Mouse (Mus musculus) T-cell, adult 2 months (primary cell): Measurements from ENCODE around the gene Gpx3.
"Not testable (repeated sequence)": the region's sequence is repeated elsewhere in the genome, so short reads cannot be mapped to it uniquely, and the experiment has no call there.

Source experiments
- DNase-seq: peaks from one replicate; pipeline ENCODE4 v3.0.0; 2022; ENCODE audit warnings: low spot score

Gpx3 gene

DNA sequence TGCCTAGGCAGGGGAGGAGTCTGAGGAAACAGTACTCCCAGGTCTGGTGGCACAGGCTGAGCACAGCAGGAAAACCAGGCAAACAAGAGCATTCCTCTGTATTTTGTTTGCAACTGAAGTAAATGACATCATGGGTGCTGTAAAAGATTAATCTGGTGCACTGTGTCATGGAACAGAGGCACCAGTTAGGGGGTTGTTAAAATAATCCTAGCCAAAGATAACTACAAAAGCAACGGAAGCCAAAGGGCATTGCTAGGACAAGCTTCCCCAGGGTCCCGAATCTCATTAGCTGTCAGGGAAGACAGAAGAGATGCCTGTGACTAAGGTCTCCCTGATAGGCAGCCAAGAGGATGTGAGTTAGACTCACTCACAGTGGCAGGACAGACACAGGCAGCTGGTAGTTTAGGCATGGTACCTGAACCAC is 21.2 kb upstream of the Gpx3 start:
- no peak for DNase-seq

DNA sequence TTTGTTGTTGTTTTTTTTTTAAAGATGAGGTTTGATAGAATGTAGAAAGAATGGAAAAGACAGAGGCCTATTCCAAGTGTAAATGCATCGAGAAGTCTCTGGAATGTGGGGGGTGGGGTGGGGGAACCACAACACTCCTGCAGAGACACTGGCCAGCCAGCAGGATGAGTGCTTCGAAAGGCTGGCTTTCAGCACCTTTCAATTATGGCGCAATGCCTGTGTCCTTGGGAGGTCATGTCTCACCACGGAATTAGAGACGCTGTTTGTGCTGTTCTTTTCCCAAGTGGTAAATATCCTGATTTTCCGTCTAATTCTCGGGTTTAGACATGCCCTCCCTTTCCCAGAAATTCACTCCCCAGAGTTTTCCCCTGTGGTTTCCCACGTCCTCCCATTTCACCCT is 19.6 kb upstream of the Gpx3 start:
- DNase-seq = no peak

DNA sequence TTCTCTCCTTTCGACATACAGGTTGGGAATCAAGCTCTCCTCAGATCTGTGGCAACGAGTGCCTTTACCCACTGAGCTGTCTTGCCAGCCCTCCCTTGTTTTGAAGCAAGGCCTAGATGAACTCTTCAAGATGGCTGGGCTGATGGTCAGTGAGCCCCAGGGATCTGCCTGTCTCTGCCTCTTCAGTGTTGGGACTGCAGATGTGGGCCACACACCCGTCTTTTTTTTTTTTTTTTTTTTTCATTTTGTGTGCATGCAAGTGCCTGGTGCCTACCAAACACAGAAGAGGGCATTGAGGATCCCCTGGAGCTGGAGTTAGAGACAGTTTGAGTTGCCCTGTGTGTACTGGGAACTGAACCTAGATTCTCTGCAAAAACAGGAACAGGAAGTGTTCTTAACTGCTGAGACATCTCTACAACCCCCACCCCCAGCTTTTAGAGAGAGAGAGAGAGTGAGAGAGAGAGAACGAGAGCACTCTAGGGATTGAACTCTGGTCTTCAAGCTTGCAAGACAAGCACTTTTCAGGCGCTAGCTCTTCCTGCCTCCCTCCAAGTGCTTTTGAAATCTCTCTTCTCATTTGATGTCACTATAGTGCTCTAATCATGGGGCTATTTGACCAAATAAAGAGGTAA is 17.9 kb upstream of the Gpx3 start:
- DNase-seq = no peak

DNA sequence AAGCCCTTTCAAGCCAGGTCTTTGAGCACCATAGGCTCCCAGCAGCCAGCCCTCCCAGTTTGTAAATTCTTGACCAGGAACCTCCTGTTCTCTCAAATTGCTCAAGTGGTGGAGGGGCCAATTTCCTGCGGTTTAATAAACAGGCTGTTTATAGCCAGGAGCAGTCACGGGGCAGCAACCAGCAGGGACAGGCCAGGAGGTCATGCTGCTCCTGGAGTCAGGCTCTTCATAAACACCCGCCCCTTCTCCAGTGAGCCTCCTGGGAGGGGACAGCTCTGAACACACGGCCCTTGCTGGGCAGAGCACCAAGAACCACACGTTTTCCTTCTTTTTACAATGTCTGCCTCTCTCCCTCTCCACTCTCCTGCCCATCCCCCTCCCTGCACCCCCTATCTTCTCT is 17.3 kb upstream of the Gpx3 start:
- DNase-seq = no peak

DNA sequence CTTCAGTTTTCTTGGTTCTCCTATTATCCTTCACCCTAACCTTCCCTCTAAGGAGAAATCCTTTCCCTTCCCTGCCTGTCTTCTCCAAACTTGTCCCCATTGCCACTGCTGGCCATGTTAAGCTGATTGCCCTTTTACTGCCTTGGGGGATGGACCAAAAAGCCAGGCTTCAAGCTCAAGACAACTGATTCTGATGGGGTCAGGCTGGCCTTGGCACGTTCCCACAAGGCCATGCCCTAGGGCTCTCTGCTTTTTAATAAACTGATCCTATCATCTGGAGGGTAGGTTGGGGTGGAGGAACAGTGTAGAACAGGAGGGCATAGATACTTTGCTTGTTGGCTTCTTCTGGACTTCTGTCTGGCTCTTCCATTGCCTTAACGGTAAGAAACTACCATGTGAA is 16.8 kb upstream of the Gpx3 start:
- DNase-seq = no peak

DNA sequence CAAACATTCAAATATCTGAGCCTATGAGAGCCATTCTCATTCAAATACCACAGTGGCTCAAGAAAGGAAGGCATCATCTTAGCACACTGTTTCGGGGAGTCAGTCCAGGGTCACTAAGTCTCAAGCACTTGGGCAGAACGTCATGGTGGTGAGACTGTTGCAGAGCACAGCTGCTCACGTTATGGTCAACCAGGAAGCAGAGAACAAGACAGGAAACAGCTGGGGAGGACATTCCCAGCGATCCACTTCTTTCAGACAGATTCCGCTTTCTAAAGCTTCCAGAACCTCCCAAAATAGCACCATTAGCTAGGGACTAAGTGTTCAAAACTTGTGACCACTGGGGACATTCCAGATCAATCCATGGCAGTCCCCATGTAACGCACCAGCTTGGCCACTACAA is 14.3 kb upstream of the Gpx3 start:
- DNase-seq = no peak

DNA sequence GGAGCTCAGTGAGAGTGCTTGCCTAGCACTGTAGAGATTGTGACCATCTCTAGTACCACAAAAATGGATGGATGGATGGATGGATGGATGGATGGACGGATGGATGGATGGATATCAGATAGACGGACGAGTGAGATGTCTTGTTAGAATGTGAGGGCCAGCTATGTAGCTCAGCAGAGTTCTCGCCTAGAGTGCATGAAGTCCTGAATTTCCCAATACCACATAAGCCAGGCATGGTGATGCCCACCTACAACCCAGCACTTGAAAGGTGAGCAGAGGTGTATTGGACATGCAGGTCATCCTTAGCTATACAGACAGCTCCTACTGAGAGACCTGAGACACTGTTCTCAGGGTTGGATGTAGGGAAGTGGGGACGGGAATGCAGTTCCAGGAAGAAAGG is 10.9 kb upstream of the Gpx3 start:
- no peak for DNase-seq

DNA sequence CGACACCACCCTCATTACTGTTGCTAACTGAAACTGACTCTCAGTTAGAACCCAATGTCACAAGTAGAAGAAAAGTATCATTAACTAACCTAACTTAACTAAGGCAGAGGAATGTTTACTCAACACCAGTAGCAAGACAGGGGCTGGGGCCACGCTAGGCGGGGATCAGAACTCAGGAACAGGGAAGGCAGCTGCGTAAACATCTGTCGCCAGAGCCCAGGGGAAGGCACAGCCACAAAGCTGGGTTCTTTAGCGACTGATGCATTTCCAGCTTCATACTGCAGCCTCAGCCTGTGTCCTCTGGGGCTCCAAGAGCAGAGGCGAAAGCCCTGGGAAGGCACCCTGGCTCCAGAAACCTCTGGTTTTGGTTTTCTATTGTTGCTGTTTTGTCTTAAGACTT is 10.2 kb upstream of the Gpx3 start:
- no peak for DNase-seq

DNA sequence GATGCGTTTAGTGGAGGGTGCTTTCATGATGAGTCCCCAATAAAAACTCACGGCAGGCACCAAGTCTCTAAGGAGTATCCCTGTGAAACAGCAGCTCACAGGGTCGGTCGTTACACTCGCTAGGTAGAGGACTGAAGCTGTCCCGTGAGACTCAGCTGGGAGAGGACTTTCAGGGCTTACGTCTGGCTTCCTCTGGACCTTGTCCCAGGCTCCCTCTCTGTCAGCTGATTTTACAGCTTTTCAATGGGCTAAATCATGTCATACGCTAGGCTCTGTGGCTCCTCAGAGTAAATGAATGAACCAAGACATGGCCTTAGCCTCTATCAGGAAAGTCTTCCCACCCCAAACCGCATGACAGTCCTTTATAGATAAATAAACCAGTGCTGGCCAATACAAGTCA is 7.7 kb upstream of the Gpx3 start:
- no peak for DNase-seq

DNA sequence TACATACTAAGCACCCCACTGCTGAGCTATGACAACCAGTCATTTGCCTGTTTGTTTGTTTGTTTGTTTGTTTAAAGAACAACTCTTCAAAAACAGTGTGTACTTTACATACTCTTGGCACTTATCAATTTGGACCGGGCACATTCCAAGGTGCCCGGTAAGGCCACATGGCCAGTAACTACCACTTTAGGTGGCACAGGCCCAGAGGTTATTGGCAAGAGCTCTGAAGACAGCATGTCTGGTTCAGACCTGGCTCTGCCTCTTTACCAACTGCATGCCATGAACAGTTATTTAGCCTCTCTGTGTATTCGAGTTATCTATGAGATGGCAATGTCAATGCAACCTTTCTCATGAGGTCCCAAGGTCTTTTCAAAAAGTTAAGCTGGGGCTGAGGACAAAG is 5.6 kb upstream of the Gpx3 start:
- not testable (repeated sequence) for DNase-seq

DNA sequence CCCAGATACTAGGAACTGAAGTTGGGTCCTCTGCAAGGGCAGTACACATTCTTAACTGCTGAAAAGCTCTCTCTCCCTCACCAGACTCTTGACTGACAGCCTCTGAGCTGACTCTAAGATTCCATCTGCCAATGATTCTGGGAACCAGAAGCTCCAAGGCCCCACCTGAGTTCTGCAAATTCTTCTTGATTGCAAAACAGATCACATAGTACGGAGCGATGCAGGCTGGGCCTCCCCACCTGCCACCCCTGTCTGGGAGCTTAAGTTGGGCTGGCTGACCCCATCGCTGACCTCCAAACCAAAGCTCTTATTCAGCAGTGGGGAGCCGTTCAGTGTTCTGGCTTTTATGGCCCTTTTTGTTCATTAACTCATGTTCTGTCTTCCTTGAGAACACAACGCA is 4.8 kb upstream of the Gpx3 start:
- DNase-seq = no peak

DNA sequence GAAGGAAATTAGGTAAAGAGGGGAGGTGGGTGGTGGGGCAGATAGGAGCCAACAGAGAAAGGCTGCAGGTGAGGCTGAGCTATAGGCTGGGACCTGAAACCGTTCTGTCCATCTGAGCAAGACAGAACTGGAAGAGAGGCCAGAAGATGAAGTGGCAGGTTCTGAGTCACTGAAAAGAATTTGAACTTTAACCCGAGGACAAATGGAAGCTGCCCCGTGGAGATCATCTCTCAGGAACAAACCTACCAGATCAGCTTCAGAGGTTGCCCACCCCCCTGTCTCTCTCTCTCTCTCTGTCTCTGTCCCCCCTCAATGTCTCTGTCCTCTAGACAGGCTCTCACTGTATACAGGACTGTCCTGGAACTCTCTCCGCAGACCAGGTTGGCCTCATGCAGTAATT is 2.6 kb upstream of the Gpx3 start:
- DNase-seq = no peak

DNA sequence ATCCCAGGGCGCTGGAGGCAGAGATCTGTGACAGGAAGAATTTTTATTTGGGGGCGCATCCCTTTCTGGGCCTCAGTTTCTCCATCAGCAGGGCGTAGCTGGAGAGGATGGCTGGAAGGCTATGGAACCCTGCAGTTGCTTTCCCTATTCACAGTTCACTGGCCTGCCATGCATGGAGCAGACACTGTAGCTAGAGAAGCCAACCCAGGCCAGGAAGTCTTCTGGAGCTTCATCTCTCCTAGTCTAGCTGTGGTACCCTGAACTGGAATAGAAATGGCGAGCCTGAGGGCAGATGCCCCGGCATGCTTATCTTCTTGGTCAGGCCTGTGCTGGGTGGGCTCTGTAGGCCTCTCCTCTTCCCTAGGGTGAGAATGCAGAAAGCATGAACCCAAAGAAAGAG is 1.1 kb downstream of the Gpx3 start:
- no peak for DNase-seq

DNA sequence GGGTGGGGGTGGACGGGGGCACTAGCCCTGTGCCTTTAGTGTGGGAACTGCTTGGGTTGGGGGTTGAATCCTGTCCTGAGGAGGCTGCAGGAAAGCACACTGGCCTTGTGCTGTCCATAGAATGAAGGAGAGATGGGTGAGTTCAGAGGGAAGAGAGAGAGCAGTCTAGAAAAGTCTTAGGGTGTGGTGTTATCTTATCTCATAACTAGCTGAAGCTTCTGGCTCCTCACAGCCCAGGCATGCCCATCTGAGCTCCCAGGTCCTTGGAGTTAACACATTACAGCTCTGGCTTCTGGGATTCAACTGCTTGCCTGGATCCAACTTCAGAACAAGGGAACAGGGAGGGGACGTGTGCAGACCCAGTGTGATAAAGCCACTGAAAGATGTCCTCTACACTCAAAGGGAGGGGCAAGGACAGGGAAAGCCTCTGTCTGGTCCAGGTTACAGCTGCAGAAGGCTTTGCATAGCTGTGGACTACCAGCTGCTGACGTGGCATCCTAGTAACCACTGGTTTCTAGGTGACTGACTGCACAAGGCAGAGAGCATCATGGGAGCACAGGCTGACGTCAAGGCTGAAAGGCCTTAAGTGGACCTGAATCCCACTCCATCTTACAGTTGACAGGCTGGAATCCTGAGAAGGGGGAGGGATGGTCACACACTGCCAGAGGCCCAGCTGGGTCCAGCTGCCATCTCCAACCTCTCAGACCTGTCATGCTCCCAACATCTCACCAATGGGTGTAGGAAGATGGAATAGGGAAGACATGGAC is 1.9 kb downstream of the Gpx3 start:
- DNase-seq = peak; percentile 26

DNA sequence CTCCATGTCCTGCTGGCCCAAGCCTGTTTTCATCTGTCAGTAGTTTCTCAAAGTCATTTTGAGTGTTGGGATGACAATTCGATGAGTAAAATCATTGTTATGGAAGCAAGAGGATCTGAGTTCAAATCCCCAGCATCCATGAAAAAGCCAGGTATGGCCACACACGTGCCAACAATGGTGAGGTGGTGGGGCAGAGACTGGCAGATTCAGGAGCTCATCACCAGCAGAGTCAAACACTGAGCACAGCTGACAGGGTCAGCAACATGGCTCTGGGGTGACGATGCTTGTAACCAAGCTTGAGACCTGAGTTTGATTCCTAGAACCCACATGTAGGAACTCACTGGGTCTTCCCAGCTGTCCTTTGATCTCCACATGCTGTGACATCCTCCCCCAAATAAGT is 2.8 kb downstream of the Gpx3 start:
- DNase-seq = no peak

DNA sequence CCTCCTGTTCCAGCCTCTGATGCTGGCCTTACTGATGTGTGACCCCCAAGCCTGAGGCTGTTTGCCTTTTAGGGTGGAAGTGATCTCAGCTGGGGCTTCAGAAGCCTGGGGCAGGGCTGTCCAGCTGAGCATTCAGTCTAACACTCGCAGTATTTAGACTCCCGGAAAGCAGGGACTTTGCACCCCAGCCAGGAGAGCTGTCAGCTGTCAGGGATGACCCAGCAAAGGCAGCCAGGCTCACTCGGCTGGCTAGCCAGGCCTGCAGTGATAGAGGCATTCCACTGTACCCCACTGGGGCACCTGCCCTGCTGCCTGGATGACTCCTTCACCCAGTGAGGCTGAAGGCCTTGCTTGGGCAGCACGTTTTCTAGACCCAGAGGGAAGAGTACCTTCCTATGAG is 3.7 kb downstream of the Gpx3 start:
- no peak for DNase-seq

DNA sequence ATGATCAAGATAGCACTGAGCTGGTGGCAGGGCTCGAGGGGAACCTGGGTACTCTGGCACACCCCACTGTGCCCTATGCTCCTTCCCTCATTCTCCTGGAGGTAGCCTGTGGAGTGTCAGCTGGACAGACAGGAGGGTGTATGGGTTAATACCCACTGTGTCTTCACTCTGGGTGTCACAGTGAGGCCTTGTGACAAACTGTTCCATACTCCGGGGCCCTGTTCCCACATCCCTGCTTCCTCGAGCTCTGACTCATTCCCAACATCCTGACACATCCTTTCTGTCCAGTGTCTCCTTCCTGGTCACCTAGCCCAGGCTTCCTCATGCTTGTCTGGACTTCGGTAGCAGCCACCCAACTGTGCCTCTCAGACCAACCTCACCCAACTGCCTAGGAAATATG is 4.2 kb downstream of the Gpx3 start:
- no peak for DNase-seq

DNA sequence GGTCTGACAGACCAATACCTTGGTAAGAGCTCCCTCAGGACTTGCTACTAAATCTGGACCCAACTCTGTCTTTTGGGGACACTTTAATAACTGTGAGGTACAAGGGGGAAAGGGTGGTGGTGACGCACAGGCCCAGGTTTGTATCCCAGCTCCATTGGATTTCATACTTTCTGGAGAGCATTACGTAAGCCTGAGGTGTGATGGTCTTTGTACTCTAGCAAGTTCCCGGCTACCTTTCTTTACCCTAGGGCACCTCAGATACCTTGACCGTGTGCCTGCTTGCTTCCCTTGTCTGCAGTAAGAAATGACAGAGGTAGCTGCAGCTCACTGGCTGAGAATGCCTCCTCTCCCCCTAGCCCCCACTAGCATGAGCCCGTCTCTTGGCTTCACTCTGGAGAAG is 5.0 kb downstream of the Gpx3 start:
- no peak for DNase-seq

DNA sequence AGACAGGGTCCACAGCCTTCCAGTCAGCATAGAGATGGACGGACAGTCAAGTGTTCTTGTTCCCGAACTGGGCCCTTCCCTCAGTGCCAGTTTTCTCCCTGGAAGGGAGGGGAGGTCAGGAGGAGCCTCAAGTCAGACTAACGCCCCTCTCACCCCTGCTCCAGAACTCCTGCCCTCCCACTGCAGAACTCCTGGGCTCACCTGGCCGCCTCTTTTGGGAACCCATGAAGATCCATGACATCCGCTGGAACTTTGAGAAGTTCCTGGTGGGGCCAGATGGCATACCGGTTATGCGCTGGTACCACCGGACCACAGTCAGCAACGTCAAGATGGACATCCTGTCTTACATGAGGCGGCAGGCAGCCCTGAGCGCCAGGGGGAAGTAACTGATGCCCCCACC is 7.0 kb downstream of the Gpx3 start:
- no peak for DNase-seq

DNA sequence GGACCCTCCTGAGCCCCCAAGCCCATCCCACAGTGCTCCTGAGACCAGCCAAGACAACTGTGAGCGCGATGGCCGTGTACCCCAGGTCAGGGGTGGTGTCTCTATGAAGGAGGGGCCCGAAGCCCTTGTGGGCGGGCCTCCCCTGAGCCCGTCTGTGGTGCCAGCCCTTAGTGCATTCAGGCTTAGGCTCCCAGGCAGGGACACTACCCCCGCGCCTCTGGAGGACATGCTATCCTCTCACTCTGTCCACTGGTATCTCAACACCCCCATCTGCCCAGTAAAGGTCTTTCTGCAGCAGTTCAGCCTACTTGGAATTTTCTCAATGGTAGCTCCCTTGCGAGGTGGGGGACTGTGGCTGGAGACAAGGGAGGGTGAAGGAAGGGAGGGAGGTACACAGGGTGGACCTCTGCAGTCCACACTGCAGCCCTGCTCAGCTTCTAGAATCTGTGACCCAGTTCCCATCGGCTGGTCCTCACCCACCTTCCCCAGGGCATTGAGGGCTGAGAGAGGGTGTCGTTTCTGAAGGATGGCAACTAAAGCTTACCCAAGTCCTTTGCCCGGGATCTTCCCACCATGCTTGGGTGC is 7.9 kb downstream of the Gpx3 start:
- DNase-seq = no peak

DNA sequence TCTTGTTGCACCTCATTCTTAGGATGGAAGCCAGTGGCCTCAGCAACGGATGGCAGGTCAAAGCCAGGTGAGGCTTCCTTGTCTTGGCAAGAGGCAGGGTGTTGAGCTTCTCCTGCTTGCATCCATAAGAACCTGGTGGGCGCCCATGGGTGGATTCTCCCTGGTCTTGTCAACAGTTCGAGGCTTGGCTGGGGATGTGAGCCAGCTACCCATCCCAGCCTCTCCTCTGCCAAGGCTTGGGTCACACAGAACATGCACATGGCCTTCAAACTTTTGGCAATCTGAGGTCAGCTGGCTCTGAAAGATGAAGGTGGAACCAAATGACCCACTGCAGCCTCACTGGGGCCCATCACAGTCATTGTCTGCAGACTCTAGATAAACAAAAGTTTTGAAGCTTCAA is 8.9 kb downstream of the Gpx3 start:
- no peak for DNase-seq

DNA sequence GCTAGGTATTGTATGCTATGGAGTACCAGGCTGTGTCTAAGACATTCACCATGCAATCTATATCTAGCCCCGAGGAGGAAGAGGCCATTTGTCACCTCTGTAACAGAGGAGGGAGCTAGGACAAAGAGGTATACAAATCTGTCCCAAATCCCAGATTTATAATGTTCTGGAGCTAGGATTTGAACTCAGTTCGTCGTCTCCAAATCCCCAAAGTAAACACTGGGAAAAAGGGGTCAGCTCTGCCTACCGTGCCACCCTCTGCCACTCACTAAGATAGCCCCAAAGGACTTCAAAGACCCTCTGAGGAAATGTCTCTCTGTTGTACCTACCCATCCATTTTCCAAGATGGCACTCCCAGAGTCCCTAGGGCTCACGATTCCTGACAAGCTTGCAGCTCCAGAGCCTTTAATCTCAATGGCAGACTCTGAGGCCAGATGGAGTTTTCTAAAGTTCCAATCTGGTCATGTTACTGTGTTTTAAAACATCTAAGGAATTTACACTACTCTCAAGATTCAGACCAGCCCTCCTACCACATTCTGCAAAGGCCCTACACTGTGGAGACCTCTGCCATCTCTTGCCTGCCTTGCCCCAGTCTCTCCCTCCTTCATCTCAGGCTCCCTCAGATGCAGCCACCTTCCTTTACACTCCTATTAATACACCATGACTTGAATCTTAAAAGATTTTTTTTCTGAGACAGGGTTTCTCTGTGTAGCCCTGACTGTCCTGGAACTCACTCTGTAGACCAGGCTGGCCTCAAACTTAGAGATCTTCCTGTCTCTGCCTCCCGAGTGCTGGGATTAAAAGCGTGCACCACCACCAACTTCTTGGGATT is 9.6 kb downstream of the Gpx3 start:
- DNase-seq = no peak
